Mouse (Mus musculus): ENCODE results near the gene Tmem145.

- TF ChIP-seq CTCF (IDR thresholded peaks at IDR 0.05; ENCODE audit: extremely low read depth, insufficient read depth, low read length) (peak; percentile 58), POLR2A (IDR thresholded peaks at IDR 0.05; ENCODE audit: extremely low read depth, insufficient read depth, low read length) (peak; percentile 65; the same call in 1 of the 2 replicates)
Measured at GRCm38 (mm10) chr7:25278341-25279075, 27.4 kb upstream of the Tmem145 start.
